Mouse (Mus musculus): ENCODE measurements around the gene Rnf167.

The Rnf167 gene

GRCm38 (mm10) chr11:70638293-70638692, 8.7 kb upstream of the Rnf167 start:
- DNase-seq (ENCODE audit: low spot score), result no peak

GRCm38 (mm10) chr11:70638714-70639278, 8.2 kb upstream of the Rnf167 start, which contains the start of gene Gp1ba:
TSS of gene Gp1ba (plus strand) at chr11:70639122.
- DNase-seq (ENCODE audit: low spot score), result no peak

GRCm38 (mm10) chr11:70639976-70640375, 7.1 kb upstream of the Rnf167 start:
- no peak for DNase-seq (ENCODE audit: low spot score)

- no peak for DNase-seq (ENCODE audit: low spot score)
Observed at GRCm38 (mm10) chr11:70641241-70641640, 5.8 kb upstream of the Rnf167 start.

GRCm38 (mm10) chr11:70643051-70643450, 4.0 kb upstream of the Rnf167 start:
- no peak for DNase-seq (ENCODE audit: low spot score)

- no peak for DNase-seq (ENCODE audit: low spot score)
Observed at GRCm38 (mm10) chr11:70644564-70645103, 2.4 kb upstream of the Rnf167 start.

- no peak for DNase-seq (ENCODE audit: low spot score)
Observed at GRCm38 (mm10) chr11:70645461-70646258, 1.4 kb upstream of the Rnf167 start.

- no peak for DNase-seq (ENCODE audit: low spot score)
Observed at GRCm38 (mm10) chr11:70646259-70646555, 828 bp upstream of the Rnf167 start.

GRCm38 (mm10) chr11:70647716-70648420, 833 bp downstream of the Rnf167 start:
- DNase-seq (ENCODE audit: low spot score), result peak; percentile 31

- no peak for DNase-seq (ENCODE audit: low spot score)
Observed at GRCm38 (mm10) chr11:70648512-70648911, 1.5 kb downstream of the Rnf167 start.

GRCm38 (mm10) chr11:70649185-70649734, 2.2 kb downstream of the Rnf167 start:
- DNase-seq (ENCODE audit: low spot score), result no peak

GRCm38 (mm10) chr11:70650322-70651175, 3.5 kb downstream of the Rnf167 start:
- no peak for DNase-seq (ENCODE audit: low spot score)

GRCm38 (mm10) chr11:70651391-70651790, 4.4 kb downstream of the Rnf167 start:
- DNase-seq (ENCODE audit: low spot score), result peak; percentile 60

GRCm38 (mm10) chr11:70652029-70652883, 5.2 kb downstream of the Rnf167 start:
- no peak for DNase-seq (ENCODE audit: low spot score)

GRCm38 (mm10) chr11:70652884-70653344, 5.9 kb downstream of the Rnf167 start:
- no peak for DNase-seq (ENCODE audit: low spot score)

- peak; percentile 67 for DNase-seq (ENCODE audit: low spot score)
Observed at GRCm38 (mm10) chr11:70653345-70654197, 6.5 kb downstream of the Rnf167 start.

- peak; percentile 78 for DNase-seq (ENCODE audit: low spot score)
Observed at GRCm38 (mm10) chr11:70654198-70654922, 7.3 kb downstream of the Rnf167 start, which contains the start of gene Pfn1. TSS of gene Pfn1 (minus strand) at chr11:70654644.

GRCm38 (mm10) chr11:70654923-70655570, 8.0 kb downstream of the Rnf167 start:
- DNase-seq (ENCODE audit: low spot score), result peak; percentile 89
